Mouse (Mus musculus): Measurements from ENCODE around the gene Hist1h4b. TPM values are rescaled to one million over a fixed set of nuclear protein-coding genes. Genes with fewer than 3 reads are reported as not detected.

Gene Hist1h4b
- polyA plus RNA-seq, 1 experiment from 2014 or later, result 4.0 TPM

- Histone ChIP-seq H3K4me2 (no peak overlapping the region), H3K9me3 (ENCODE audit: control insufficient read depth, low read length) (no peaks in the 10 kb centered on the region), H3K9ac (ENCODE audit: low read depth, low read length) (no peak overlapping the region), H3K27me3 (replicated peaks; ENCODE audit: control insufficient read depth, insufficient read depth, low read length) (no peaks in the 10 kb centered on the region; the same call in 1 of the 2 replicates), H3K4me1 (replicated peaks; ENCODE audit: control insufficient read depth, insufficient read depth, low read length) (no peaks in the 10 kb centered on the region), H3K27ac (ENCODE audit: low read depth, low read length) (no peak overlapping the region), H3K4me3 (ENCODE audit: low read depth, low read length) (no peak overlapping the region), H3K36me3 (ENCODE audit: control insufficient read depth, insufficient read depth, low read length) (no peaks in the 10 kb centered on the region)
- no peak for ATAC-seq (replicated peaks; ENCODE audit: low FRiP score)
- no peak for DNase-seq (ENCODE audit: low spot score)
- WGBS, result 73% methylated on average over 2 of the region's 2 CpGs
Measured at GRCm38 (mm10) chr13:23804532-23804931, 47.7 kb downstream of the Hist1h4b start.

GRCm38 (mm10) chr13:23806422-23807052 lies 49.7 kb downstream of the Hist1h4b start, which contains the start of gene Slc17a2:
Gene Slc17a2, plus strand, starts transcription at chr13:23806993.
- ATAC-seq (replicated peaks; ENCODE audit: low FRiP score) (no peak), DNase-seq (ENCODE audit: low spot score) (no peak)
- 75% methylated on average over 15 of the region's 15 CpGs for WGBS
- no peaks in the 10 kb centered on the region for H3K4me1 ChIP-seq (replicated peaks; ENCODE audit: control insufficient read depth, insufficient read depth, low read length)
- H3K9ac ChIP-seq (ENCODE audit: low read depth, low read length), result no peak within 1 kb of the TSS
- no peak within 1 kb of the TSS for H3K27ac ChIP-seq (ENCODE audit: low read depth, low read length)
- H3K4me3 ChIP-seq (ENCODE audit: low read depth, low read length), result no peak within 1 kb of the TSS
- no peak within 1 kb of the TSS for H3K4me2 ChIP-seq
- H3K9me3 ChIP-seq (ENCODE audit: control insufficient read depth, low read length), result no peaks in the 10 kb centered on the region
- H3K36me3 ChIP-seq (ENCODE audit: control insufficient read depth, insufficient read depth, low read length), result no peaks in the 10 kb centered on the region
- H3K27me3 ChIP-seq (replicated peaks; ENCODE audit: control insufficient read depth, insufficient read depth, low read length), result no peaks in the 10 kb centered on the region; the same call in 1 of the 2 replicates

Small RNA genes lying within 50 kb of the gene (microRNA-seq; reads per million reads assigned to microRNA genes)
- not detected for gene Gm44314 (ENCODE audit: borderline number of aligned reads)
- 3.2 reads per million for gene Gm44484 (ENCODE audit: borderline number of aligned reads)

Other genes with a start within 250 kb of the Hist1h4b start
- 3.3 and 4.3 TPM in 2 replicates for gene Hist1h4h, start 226.0 kb upstream of the Hist1h4b start, polyA plus RNA-seq (2014; fragmentation: Nextera tagmentation; extraction: Ambion mirVana)
- 1.1 and 5.1 TPM in 2 replicates for gene Hist1h2af, start 223.1 kb upstream of the Hist1h4b start, polyA plus RNA-seq (2014; fragmentation: Nextera tagmentation; extraction: Ambion mirVana)
- 5.2 TPM in 2 replicates for gene Hist1h3g, start 221.6 kb upstream of the Hist1h4b start, polyA plus RNA-seq (2014; fragmentation: Nextera tagmentation; extraction: Ambion mirVana)
- gene Hist1h2bh, start 213.6 kb upstream of the Hist1h4b start, polyA plus RNA-seq (2014; fragmentation: Nextera tagmentation; extraction: Ambion mirVana), result 1.6 and 1.7 TPM in 2 replicates
- gene Hist1h3f, start 213.0 kb upstream of the Hist1h4b start, polyA plus RNA-seq (2014; fragmentation: Nextera tagmentation; extraction: Ambion mirVana), result 0.42 and 0.62 TPM in 2 replicates
- 0.66 and 1.4 TPM in 2 replicates for gene Hist1h4f, start 205.4 kb upstream of the Hist1h4b start, polyA plus RNA-seq (2014; fragmentation: Nextera tagmentation; extraction: Ambion mirVana)
- 0.68 and 0.82 TPM in 2 replicates for gene Hist1h1d, start 203.8 kb upstream of the Hist1h4b start, polyA plus RNA-seq (2014; fragmentation: Nextera tagmentation; extraction: Ambion mirVana)
- 3.5 and 5.6 TPM in 2 replicates for gene Hist1h3e, start 194.6 kb upstream of the Hist1h4b start, polyA plus RNA-seq (2014; fragmentation: Nextera tagmentation; extraction: Ambion mirVana)
- gene Hist1h2ae, start 185.8 kb upstream of the Hist1h4b start, polyA plus RNA-seq (2014; fragmentation: Nextera tagmentation; extraction: Ambion mirVana), result 61.3 and 62.9 TPM in 2 replicates
- gene Hist1h2bg, start 185.6 kb upstream of the Hist1h4b start, polyA plus RNA-seq (2014; fragmentation: Nextera tagmentation; extraction: Ambion mirVana), result 5.7 and 6.3 TPM in 2 replicates
- gene Hist1h2bf, start 182.8 kb upstream of the Hist1h4b start, polyA plus RNA-seq (2014; fragmentation: Nextera tagmentation; extraction: Ambion mirVana), result 1.8 TPM in 2 replicates
- 0.84 and 0.92 TPM in 2 replicates for gene Hist1h2ad, start 182.6 kb upstream of the Hist1h4b start, polyA plus RNA-seq (2014; fragmentation: Nextera tagmentation; extraction: Ambion mirVana)
- gene Hist1h3d, start 181.2 kb upstream of the Hist1h4b start, polyA plus RNA-seq (2014; fragmentation: Nextera tagmentation; extraction: Ambion mirVana), result 7.7 and 8.5 TPM in 2 replicates
- 92.8 and 99.3 TPM in 2 replicates for gene Hist1h4d, start 175.4 kb upstream of the Hist1h4b start, polyA plus RNA-seq (2014; fragmentation: Nextera tagmentation; extraction: Ambion mirVana)
- 4.4 TPM in 2 replicates for gene Hist1h2be, start 135.9 kb upstream of the Hist1h4b start, polyA plus RNA-seq (2014; fragmentation: Nextera tagmentation; extraction: Ambion mirVana)
- 17.5 and 21.2 TPM in 2 replicates for gene Hist1h1e, start 134.5 kb upstream of the Hist1h4b start, polyA plus RNA-seq (2014; fragmentation: Nextera tagmentation; extraction: Ambion mirVana)
- 0.79 and 1.5 TPM in 2 replicates for gene Hist1h2ac, start 73.1 kb upstream of the Hist1h4b start, polyA plus RNA-seq (2014; fragmentation: Nextera tagmentation; extraction: Ambion mirVana)
- 31.9 and 35.7 TPM in 2 replicates for gene Hist1h2bc, start 72.8 kb upstream of the Hist1h4b start, polyA plus RNA-seq (2014; fragmentation: Nextera tagmentation; extraction: Ambion mirVana)
- gene Hist1h1t, start 61.2 kb upstream of the Hist1h4b start, polyA plus RNA-seq (2014; fragmentation: Nextera tagmentation; extraction: Ambion mirVana), result not detected in 2 replicates
- gene Hist1h4c, start 58.6 kb upstream of the Hist1h4b start, polyA plus RNA-seq (2014; fragmentation: Nextera tagmentation; extraction: Ambion mirVana), result 5.1 and 5.2 TPM in 2 replicates
- gene Hfe, start 46.2 kb upstream of the Hist1h4b start, polyA plus RNA-seq (2014; fragmentation: Nextera tagmentation; extraction: Ambion mirVana), result 6.1 and 7.2 TPM in 2 replicates
- 24.2 and 25.8 TPM in 2 replicates for gene Hist1h1c, start 18.2 kb upstream of the Hist1h4b start, polyA plus RNA-seq (2014; fragmentation: Nextera tagmentation; extraction: Ambion mirVana)
- 6.1 and 6.7 TPM in 2 replicates for gene Hist1h3c, start 11.4 kb upstream of the Hist1h4b start, polyA plus RNA-seq (2014; fragmentation: Nextera tagmentation; extraction: Ambion mirVana)
- 3.1 and 4.6 TPM in 2 replicates for gene Hist1h2bb, start 10.3 kb upstream of the Hist1h4b start, polyA plus RNA-seq (2014; fragmentation: Nextera tagmentation; extraction: Ambion mirVana)
- 38.5 and 42.1 TPM in 2 replicates for gene Hist1h2ab, start 5.9 kb upstream of the Hist1h4b start, polyA plus RNA-seq (2014; fragmentation: Nextera tagmentation; extraction: Ambion mirVana)
- gene Hist1h3b, start 4.7 kb upstream of the Hist1h4b start, polyA plus RNA-seq (2014; fragmentation: Nextera tagmentation; extraction: Ambion mirVana), result 5.5 and 8.3 TPM in 2 replicates
- gene Hist1h4a, start 4.2 kb downstream of the Hist1h4b start, polyA plus RNA-seq (2014; fragmentation: Nextera tagmentation; extraction: Ambion mirVana), result 0.57 TPM in 1 of 2 replicates, not detected in the other
- 4.2 and 8.8 TPM in 2 replicates for gene Hist1h3a, start 5.4 kb downstream of the Hist1h4b start, polyA plus RNA-seq (2014; fragmentation: Nextera tagmentation; extraction: Ambion mirVana)
- 2.8 and 3.9 TPM in 2 replicates for gene Hist1h1a, start 6.7 kb downstream of the Hist1h4b start, polyA plus RNA-seq (2014; fragmentation: Nextera tagmentation; extraction: Ambion mirVana)
- not detected in 2 replicates for gene Trim38, start 12.9 kb downstream of the Hist1h4b start, polyA plus RNA-seq (2014; fragmentation: Nextera tagmentation; extraction: Ambion mirVana)
- 0.26 and 0.56 TPM in 2 replicates for gene Slc17a2, start 50.0 kb downstream of the Hist1h4b start, polyA plus RNA-seq (2014; fragmentation: Nextera tagmentation; extraction: Ambion mirVana)
- gene Slc17a3, start 82.4 kb downstream of the Hist1h4b start, polyA plus RNA-seq (2014; fragmentation: Nextera tagmentation; extraction: Ambion mirVana), result 0.36 and 0.43 TPM in 2 replicates
- not detected in 2 replicates for gene Slc17a1, start 110.7 kb downstream of the Hist1h4b start, polyA plus RNA-seq (2014; fragmentation: Nextera tagmentation; extraction: Ambion mirVana)
- 0.06 TPM in 1 of 2 replicates, not detected in the other for gene Slc17a4, start 158.0 kb downstream of the Hist1h4b start, polyA plus RNA-seq (2014; fragmentation: Nextera tagmentation; extraction: Ambion mirVana)
- gene Hist1h2ba, start 177.1 kb downstream of the Hist1h4b start, polyA plus RNA-seq (2014; fragmentation: Nextera tagmentation; extraction: Ambion mirVana), result not detected in 2 replicates
- gene Hist1h2aa, start 177.4 kb downstream of the Hist1h4b start, polyA plus RNA-seq (2014; fragmentation: Nextera tagmentation; extraction: Ambion mirVana), result not detected in 2 replicates
- gene Scgn, start 234.2 kb downstream of the Hist1h4b start, polyA plus RNA-seq (2014; fragmentation: Nextera tagmentation; extraction: Ambion mirVana), result 0.21 TPM in 1 of 2 replicates, not detected in the other